Mouse (Mus musculus) liver, postnatal 0 days (tissue): ENCODE data around the gene Tcf20.

ENCODE experiments used
- CTCF ChIP-seq: sonication (generic); IDR thresholded peaks from 2 replicates; pipeline ENCODE4 v1.5.1; 2016; ENCODE audit warnings: antibody characterized with exemption, low read depth
- EP300 ChIP-seq: IDR thresholded peaks from 2 replicates; pipeline ENCODE4 v1.6.1; 2016; ENCODE audit warnings: antibody characterized with exemption, low read depth, mild to moderate bottlenecking

DNA sequence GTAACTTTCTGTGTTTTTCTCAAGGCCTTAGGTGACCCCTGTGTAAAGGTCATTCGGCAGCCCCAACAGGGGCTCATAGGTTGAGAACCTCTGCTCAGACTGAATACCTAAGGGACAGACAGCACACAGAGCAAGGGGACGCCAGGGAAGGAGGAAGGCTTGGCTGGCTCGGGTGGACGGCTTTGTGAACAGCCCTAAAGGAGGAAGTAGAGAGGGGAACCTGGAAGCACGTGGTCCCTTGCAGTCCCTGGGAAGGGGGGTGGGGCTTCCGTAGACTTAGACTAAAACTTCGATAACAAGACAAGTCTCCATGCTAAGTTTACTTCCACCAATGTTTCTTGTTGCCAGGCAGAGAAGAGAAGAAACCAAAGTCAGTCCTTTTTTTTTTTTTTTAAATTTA, 48.4 kb upstream of the Tcf20 start:
- TF ChIP-seq CTCF, result no peak
- no peak for TF ChIP-seq EP300
